Mouse (Mus musculus) regulatory T cell (primary cell): Measurements from ENCODE around the gene Ccdc80.

Experiments
- in situ Hi-C: fragments of 300-600 bp; cut with MboI, MseI; formaldehyde crosslinking; loops from one replicate; pipeline ENCODE4 v1.15.1; 2025; ENCODE audit warnings: high pct_unique_total_duplicates

The Ccdc80 gene

DNA sequence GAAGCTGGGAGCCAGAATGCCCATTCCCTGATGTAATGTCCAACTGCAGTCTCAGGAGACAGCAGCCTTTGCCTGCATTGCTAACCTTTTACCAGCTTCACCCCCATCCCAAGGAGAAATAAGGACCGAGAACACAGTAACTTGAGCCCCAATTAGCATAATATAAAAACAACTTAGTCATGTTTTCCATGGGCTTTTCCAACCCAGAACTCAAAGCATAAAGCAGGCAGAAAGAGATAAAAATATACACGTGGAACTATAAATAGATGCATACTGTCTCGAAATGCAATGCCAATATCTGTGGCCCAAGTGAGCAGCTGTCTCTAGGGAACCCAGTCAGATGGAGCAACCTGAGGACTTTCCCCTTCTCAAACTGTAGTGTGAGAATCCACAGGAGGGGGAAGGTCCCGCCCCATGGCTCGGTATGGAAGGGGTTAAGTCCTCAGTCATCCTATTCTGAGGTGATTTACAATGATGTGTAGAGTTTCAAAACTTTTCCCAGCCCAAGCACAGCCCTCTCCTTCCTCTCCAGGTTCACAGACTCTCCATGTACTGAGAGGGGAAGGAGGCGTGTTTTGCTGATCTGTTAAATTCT lies at the start of gene Ccdc80:
Gene Ccdc80 (plus strand): TSS at position 266 of the 595 bp plus-strand sequence.
- in situ Hi-C loops = loop anchor here (25.0 kb wide), 1 partner anchor 606 kb away; no protein-coding TSS in a partner anchor

DNA sequence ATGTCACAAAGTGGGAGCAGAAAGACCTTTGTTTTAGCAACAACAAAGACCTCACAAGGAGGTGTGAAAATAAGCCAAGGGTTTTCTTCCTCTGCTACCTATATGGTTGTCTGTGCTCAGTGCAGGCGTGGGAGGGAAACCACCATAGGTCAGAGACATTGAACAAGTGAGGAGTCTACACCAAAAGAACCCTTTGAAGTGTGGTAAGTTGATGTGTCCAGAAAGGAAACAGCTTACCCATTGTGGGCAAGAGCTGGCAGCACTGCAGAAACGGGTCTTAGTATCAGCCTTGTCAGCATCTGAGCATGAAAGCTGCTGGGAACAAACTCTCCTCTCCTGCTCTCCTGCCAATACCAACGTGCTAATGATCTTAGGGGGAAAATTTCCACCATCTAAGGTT lies 48.4 kb upstream of the Ccdc80 start:
- in situ Hi-C loops = no loop called here

DNA sequence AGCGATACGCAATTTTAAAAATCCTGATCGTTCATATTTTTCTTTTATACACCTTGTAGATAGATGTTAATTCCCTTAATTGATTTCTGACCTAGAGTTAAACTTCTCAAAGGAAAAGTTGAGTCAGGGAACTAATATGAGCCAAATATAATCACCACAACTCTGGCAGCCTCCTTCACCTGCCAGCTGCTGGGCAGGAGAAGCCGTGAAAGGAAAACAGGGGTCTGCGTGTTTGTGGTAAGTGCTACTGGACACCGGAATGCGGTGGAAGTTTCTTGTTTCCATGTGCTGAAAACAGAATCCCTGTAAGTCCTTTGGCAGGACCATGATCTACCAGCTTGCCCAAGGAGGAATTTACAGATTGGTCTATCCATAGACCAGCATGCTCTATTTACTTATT lies 36.0 kb upstream of the Ccdc80 start:
- in situ Hi-C loops = no loop called here

DNA sequence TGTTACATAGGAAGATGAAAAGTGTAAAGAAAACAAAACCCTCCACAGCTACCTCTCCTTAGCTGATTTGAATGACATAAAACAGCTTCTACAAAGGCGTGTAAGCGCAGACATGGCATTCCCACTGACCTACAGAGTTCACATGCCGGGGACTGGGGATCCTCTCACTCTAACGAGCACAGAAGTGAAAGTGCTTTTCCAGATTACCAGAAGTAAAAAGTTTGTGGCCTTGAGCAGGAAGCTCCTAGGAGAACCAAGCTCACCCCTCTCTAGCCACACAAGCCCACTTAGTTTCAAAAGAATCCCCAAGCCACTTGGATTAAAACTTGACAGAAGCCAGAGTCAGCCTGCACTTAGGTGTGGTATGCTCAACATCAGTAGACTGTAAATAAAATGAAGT lies 35.3 kb upstream of the Ccdc80 start:
- in situ Hi-C loops = no loop called here

DNA sequence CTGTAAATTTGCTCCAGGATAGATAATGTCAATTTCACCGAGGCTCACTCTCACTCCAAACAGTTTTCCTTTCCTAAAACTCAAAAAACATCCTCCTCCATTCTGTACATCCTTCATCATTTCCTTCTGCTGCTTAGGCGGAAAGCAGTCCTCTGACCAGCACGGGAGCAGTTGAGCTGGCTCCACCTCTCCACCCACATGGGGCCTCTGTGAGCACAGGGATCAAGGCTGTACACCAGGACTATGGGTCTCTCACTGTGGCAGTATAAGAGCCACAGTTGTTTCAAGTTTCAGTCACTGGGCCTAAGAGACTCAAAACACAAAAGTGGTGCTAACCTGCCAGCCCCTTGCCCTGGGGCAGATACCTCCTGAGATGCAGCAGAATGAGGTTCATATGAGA lies 32.1 kb upstream of the Ccdc80 start:
- in situ Hi-C loops = no loop called here

DNA sequence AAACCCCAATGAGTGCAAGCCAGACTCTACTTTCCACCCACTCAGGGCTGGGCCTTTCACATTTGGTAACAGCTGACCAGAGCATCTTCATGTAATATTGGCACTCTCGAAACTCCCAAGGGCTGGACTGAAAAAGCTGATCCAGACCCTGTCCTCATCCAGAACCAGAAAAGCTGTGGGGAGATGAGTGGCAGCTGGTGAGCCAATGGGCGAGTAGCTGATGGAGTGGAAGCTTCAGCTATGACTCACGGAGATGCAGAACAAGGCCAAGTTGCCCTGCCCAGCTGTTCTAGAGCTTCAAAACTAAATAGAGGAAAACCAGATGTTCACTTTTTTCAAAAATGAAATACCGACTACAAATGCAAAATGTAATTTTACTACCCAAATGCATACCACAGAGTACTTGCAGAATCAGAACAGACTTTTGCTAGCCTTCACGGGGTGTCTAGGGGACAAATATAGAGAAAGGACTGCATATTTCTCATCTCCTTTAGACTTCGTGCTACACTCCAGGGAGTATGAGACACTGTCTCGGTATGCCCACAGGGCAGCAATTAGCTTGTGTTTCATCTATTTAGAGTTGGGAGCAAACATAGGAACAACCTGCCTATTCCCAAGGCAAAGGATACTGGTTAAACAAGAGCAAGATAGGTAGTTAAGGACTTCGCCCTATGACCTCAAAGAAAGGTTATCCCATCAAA lies 22.7 kb upstream of the Ccdc80 start:
- in situ Hi-C loops = no loop called here

DNA sequence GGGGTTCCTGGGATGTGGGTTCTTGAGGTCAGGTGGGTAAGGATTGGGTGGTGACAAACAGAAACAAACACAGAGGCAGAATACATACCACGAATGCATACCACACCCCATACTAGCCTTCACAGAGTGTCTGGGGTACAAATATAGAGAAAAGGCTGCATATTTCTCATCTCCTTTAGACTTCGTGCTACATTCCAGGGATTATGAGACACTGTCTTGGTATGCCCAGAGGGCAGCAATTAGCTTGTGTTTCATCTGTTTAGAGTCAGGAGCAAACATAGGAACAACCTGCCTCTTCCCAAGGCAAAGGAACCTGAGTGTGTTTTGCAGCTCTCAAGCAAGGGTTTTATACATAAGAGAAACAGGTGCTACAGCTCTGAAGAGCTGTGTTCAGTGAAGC lies 21.8 kb upstream of the Ccdc80 start:
- in situ Hi-C loops = no loop called here

DNA sequence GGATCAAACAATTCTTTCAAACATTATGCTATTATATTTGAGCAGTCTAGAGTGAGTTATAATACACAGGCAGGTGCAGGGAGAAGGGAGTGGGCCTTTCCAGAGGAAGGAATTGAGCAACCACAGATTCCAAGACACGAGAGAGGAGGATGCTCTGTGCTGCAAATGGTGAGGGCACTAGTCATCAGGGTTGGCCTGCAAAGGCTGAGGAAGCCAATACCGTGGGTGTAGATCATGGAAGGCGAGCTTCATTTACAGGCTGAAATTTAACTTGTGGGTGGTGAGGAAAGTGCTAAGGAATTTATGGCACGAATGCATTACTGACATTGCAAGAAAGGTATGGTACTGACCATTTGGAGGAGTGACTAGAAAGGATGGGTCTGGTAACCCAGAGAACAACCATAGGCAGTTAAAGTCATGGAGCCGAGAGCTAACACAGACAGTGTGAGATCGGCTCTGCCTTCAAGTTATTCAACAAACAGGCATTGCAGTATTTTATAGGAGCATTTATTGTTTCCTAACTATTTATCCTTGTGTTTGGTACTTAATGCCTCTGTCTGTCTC lies 15.6 kb upstream of the Ccdc80 start:
- in situ Hi-C loops = loop anchor here (25.0 kb wide), 1 partner anchor 590 kb away; no protein-coding TSS in a partner anchor

DNA sequence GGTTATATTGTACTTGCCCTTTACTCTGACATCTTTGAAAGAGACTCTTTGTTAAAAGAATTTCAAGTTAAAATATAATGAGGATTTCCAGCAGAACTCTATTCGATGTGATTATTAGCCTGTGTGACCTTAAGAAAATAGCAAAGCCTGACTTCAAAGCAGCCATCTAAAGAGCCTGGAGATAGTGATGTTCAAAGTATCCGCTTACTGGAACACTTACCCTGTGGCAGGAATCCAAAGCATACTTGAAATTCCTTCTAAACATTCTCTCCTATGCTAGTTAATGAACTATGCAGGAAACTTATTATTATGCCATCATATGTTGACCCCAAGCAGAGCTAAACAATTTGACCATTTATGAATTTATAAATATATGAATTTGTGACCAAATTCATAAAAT lies 13.9 kb upstream of the Ccdc80 start:
- in situ Hi-C loops = loop anchor here (25.0 kb wide), 1 partner anchor 592 kb away; no protein-coding TSS in a partner anchor

DNA sequence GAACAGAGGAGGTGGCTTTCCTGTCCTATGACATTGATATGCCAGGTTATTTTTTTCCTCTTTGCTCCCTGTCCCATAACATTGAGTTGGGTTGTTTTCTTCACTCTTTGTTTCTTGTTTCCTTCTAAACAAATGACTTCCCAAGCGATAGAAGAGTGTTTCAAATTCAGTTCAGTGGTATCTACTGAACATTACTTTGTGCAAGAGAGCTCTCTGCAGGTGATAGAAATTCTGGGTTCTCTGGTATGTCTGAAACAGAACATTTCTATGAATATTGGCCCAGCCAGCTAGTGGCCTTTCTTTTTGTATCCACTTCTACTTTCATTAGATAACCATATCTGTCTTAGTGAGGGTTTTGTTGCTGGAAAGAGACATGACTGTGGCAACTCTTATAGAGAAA lies 4.4 kb upstream of the Ccdc80 start:
- in situ Hi-C loops = loop anchor here (5.0 to 25.0 kb wide), 3 partner anchors 62 to 602 kb away; no protein-coding TSS in a partner anchor

DNA sequence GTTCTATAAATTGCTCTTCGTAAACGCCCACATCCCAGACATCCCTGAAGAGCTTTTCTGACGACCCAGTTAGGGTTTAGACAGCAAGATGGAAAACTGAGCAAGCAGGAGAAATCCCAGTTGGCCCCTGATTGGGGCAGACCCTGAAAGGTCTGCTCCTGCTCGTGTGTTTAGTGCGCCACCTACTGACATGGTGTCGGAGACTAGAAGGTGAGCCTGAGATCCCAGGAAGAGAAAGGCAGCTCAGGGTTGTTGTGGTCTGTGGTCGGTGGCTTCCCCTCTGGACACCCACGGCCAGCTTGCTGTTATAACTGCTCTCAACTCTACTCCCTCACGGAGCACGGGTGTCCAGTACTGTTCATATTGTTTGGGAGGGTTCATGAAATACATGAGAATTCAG lies 3.2 kb upstream of the Ccdc80 start:
- in situ Hi-C loops = loop anchor here (25.0 kb wide), 1 partner anchor 603 kb away; no protein-coding TSS in a partner anchor

DNA sequence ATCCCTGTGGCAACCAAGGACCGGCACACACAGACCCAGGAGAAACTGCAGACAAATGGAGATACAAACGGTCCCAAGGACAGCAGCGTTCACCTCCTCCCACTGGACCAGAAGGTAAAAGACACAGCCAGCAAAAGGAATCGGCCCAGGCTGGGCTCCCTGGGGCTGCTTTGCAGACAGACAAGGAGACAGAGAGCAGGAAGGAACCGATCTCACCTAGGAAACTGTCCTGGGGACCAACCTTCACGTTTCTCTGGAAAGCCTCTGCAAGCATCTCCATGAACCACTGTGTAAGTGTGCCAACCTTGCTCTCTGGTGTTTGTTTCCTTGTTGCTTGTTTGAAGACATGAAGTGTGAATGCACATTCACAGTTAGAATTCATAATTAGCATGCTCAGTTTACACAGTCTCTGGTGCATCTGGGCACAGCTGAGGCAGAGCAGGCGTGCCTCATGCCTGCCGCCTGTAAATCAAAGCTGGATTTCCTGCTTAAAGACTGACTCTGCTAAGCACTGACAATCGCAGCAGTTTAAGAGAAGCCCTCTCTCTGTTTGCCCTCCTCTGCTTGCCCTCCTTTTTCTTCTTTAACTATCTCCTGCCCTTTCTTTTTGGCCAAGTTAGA lies 1.0 kb downstream of the Ccdc80 start:
- in situ Hi-C loops = loop anchor here (25.0 kb wide), 1 partner anchor 607 kb away; no protein-coding TSS in a partner anchor

DNA sequence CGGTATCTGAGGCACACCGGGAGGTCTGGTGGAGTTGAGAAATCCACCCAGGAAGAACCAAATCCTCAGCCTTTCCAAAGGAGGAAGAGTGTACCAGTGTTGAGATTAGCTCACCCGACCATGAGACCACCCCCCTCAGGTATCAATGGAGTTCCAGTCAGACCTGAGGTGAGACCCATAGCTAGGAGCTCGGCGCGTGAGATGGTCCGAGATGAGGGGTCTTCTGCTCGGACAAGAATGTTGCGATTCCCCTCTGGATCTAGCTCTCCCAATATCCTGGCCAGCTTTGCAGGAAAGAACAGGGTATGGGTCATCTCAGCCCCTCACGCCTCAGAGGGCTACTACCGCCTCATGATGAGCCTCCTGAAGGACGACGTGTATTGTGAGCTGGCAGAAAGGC lies 1.8 kb downstream of the Ccdc80 start:
- in situ Hi-C loops = loop anchor here (25.0 kb wide), 1 partner anchor 608 kb away; no protein-coding TSS in a partner anchor

DNA sequence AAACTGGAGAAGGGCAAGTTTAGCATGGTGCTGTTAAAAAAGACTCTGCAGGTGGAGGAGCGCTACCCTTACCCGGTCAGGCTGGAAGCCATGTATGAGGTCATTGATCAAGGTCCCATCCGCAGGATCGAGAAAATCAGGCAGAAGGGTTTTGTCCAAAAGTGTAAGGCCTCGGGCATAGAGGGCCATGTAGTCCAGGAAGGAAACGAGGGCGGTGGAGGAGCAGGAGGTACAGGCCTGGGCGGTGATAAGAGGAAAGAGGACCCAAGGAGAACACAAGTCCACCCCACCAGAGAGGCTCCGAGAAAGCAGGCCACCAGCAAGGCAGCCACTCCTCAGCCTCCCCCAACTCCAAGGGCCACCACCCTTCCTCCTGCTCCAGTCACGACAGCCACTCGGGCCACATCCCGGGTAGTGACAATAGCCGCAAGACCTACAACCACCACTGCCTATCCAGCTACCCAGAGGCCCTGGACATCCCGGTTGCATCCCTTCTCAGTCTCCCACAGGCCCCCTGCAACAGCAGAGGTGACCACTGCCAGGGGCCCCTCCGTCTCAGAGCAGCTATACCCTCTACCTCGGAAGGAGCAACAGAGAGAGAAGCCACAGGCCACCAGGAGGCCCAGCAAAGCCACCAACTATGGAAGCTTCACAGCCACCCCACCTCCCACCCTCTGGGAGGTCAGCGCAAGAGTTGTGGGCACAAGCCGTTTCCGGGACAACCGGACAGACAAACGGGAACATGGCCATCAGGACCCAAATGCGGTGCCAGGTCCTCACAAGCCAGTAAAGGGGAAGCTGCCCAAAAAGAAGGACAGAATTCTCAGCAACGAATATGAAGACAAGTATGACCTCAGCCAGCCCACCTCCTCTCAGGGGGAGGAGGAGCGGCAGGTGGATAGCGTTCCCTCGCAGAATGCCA lies 2.6 kb downstream of the Ccdc80 start:
- in situ Hi-C loops = loop anchor here (25.0 kb wide), 1 partner anchor 609 kb away; no protein-coding TSS in a partner anchor

DNA sequence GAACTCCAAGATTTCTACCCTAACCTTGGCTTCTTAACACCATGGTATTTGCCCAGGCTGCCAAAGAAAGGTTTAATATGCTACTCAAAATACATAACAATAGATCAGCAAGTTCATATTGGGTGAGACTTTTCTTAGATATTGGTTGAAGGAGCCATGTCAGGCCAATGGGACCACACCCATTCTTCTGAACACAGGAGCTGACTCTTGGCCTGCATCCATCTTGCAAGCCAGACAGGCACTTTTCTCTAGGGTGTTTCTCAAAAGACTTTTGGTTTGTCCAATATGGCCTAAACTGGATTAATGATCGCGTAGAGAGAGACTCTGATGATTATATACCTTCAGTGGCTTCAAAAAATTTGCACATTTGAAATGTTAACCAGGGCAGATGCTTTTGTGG lies 4.3 kb downstream of the Ccdc80 start:
- in situ Hi-C loops = loop anchor here (25.0 kb wide), 1 partner anchor 610 kb away; no protein-coding TSS in a partner anchor

DNA sequence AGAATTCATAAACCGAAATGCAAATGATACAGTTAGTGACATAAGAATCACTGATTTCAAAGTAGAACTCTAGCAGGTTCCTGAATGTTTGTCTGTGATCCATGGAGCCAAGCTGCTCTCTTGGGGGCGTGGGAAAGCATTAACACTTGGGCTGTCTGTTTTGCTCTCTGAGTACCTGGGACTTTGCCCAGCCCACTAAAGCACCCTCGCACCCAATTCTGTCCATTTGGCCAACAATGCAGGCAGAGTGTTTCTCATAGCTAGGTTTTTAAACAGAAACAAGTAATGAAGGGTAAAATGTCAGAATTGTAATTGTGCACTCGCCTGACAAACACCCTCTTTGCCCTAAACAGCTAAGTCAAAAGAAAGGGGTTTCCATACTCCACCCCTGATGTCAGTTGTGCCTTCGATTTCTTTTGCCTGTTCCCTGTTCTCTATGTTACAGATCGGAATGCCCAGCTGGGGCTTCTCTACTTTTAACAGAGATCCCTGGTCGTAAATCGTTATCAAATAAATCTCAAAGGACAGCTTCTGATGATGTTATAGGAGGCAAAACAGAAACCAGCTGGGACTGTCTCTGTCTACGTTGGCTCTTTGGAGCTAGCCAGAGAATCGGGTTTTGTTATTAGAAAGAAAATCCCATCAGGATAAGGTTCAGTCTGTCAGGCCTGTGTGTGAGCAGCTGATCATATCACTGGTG lies 5.1 kb downstream of the Ccdc80 start:
- in situ Hi-C loops = loop anchor here (25.0 kb wide), 1 partner anchor 611 kb away; no protein-coding TSS in a partner anchor

DNA sequence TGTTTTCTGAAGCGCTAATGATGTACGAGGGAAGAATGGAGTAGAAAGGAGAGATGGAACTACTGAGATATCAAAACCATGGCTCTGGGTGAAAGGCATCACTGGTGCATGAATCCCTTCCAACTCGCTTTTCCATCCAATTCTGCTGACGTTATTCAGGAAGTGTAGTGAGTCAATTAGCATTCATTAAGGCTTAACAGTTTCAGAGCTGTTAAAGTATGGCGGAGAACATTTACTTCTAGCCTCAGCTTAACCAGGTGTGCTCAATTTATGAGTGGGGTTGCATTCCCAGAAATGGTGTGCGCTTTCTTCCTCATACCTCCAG lies 5.6 kb downstream of the Ccdc80 start:
- in situ Hi-C loops = loop anchor here (25.0 kb wide), 1 partner anchor 612 kb away; no protein-coding TSS in a partner anchor

DNA sequence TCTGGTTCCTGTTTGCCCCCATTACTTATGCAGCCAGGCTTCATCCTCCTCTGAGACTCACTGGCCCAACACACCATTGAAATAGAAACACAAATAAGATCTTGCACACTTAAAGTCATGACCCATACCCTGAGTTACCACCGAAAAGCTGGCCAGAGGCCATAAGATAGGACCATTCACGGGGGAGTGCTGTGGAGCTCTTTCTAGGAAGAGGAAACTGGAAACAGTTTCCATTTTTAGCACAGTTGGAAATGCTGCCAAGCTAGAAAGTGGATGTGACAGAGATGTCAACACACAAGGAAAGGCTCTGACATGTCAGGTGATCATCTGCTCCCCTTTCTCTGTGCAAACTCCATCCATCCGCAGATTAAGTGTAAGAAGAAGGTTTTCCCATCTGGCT lies 7.7 kb downstream of the Ccdc80 start:
- in situ Hi-C loops = no loop called here

DNA sequence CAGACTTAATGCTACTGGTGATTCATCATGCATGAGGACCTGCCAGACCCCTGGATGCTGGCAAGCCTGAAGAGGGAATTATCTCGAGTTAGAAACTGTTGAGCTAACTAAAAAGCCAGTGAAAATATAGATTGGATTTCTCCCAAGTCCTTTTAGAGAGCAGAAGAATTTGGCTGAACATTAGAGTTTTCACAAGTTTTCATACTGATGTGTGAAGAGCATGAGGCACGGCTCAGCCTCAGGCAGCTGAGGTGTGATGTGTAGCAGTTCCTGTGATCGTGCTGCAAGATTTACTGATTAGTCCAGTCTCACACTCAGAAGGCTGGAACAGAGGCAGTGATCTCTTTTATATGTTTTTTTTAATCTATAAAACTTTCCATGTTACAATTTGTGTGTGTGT lies 11.8 kb downstream of the Ccdc80 start:
- in situ Hi-C loops = no loop called here

DNA sequence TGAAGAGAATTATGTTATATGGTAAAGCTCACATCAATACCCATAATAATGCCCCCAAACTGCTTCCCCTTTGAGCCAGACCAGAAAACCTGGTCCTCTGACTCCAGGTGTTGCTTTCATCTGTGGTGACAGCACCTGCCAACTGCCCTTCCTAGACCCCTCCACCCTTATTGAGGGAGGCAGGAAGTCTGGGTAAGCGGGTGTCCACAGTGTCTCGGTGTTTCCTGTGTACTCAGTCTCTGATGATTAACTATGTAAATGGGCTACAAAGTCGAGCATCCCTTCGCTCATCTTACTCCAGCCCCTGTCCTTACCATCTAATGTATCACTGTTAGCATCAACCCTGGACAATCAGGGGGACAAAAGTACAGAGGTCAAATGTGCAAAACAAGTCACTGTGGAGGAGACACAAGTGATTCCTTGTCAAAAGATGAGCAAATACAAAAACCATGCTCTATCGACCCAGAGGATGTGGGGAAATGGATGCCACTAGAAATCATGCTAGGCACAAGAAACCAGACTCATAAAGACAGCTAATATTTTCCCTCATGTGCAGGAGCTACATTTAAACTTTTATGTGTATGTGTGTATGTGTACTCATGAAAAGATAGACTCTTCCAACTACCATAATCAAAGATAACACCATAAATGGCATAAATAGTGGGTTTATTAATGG lies 15.1 kb downstream of the Ccdc80 start:
- in situ Hi-C loops = no loop called here
